Mouse (Mus musculus) midbrain, embryonic 16.5 days (tissue): ENCODE results near the gene Hoxc8. TPM values are rescaled to one million over a fixed set of nuclear protein-coding genes. Genes with fewer than 3 reads are reported as not detected.

Source experiments
- ATAC-seq: fragments of 200-750 bp; cut with Nextera tagmentation; 2 replicates; pipeline ENCODE4 v1.8.0; 2017; ENCODE audit warnings: moderate TSS enrichment
- H3K27ac ChIP-seq: fragments of 300-500 bp; sonication (generic); 2 replicates; pipeline ENCODE4 v1.5.1; 2014; ENCODE audit warnings: mild to moderate bottlenecking, low read length, mixed read lengths
- H3K27me3 ChIP-seq: fragments of 300-500 bp; sonication (generic); 2 replicates; pipeline ENCODE4 v1.6.1; 2014; ENCODE audit warnings: low read depth, low read length, mixed read lengths; ENCODE audit not compliant: control insufficient read depth, insufficient read depth
- H3K36me3 ChIP-seq: fragments of 300-500 bp; sonication (generic); 2 replicates; pipeline ENCODE4 v1.6.1; 2014; ENCODE audit warnings: mild to moderate bottlenecking, low read length, moderate library complexity, mixed read lengths; ENCODE audit not compliant: control insufficient read depth, insufficient read depth
- H3K4me1 ChIP-seq: fragments of 300-500 bp; sonication (generic); 2 replicates; pipeline ENCODE4 v1.6.1; 2014; ENCODE audit warnings: mild to moderate bottlenecking, low read length, mixed read lengths; ENCODE audit not compliant: control insufficient read depth, insufficient read depth
- H3K4me2 ChIP-seq: fragments of 300-500 bp; sonication (generic); 2 replicates; pipeline ENCODE4 v1.6.1; 2014; ENCODE audit warnings: mild to moderate bottlenecking, low read length, mixed read lengths
- H3K4me3 ChIP-seq: fragments of 300-500 bp; sonication (generic); 2 replicates; pipeline ENCODE4 v1.5.1; 2014; ENCODE audit warnings: low read depth, mild to moderate bottlenecking, low read length, moderate library complexity, mixed read lengths
- H3K9ac ChIP-seq: fragments of 300-500 bp; sonication (generic); 2 replicates; pipeline ENCODE4 v1.6.1; 2014; ENCODE audit warnings: low read depth, low read length, mixed read lengths
- H3K9me3 ChIP-seq: fragments of 300-500 bp; sonication (generic); replicated peaks from 2 replicates; pipeline ENCODE4 v1.6.1; 2014; ENCODE audit warnings: mild to moderate bottlenecking, low read length, mixed read lengths; ENCODE audit not compliant: control insufficient read depth, poor library complexity, severe bottlenecking
- WGBS: fragments of 180-500 bp; shearing (Covaris S2); extraction: QIAGEN DNeasy Blood & Tissue Kit; methylation state at CpG from one replicate; pipeline ENCODE4 v1.1.7; 2014; 5-methylcytosine and 5-hydroxymethylcytosine counted together
- polyA plus RNA-seq: library from polyadenylated mRNA; unstranded; fragments of >200 nt; fragmentation: Nextera tagmentation; extraction: Ambion mirVana; gene quantifications from 2 replicates; pipeline ENCODE4 v1.2.1, GENCODE M21; 2015

Hoxc8 gene
- polyA plus RNA-seq = not detected in 2 replicates

- H3K36me3 ChIP-seq = no peaks in the 10 kb centered on the region
- H3K27ac ChIP-seq = no peak within 1 kb of the TSS
- ATAC-seq = no peak
- no peaks in the 10 kb centered on the region for H3K9me3 ChIP-seq
- no peak within 1 kb of the TSS for H3K4me2 ChIP-seq
- peaks cover 88% of the 10 kb centered on the region for H3K27me3 ChIP-seq
- under 1% methylated on average over 65 of the region's 69 CpGs for WGBS
- H3K4me3 ChIP-seq = no peak within 1 kb of the TSS
- H3K9ac ChIP-seq = no peak within 1 kb of the TSS
- H3K4me1 ChIP-seq = no peaks in the 10 kb centered on the region; the same call in 1 of the 2 replicates
These were observed at the start of gene Hoxc8 for GRCm38 (mm10) chr15:102990461-102991397. Hoxc8 (plus strand) TSS chr15:102990607.

- H3K9ac ChIP-seq = no peak overlapping the region
- no peaks in the 10 kb centered on the region for H3K36me3 ChIP-seq
- H3K9me3 ChIP-seq = no peaks in the 10 kb centered on the region
- peak overlapping the region; percentile 31; the same call in 1 of the 2 replicates for H3K4me2 ChIP-seq
- H3K4me3 ChIP-seq = peak overlapping the region; percentile 10
- WGBS = under 1% methylated on average over 46 of the region's 53 CpGs
- no peaks in the 10 kb centered on the region; the same call in 1 of the 2 replicates for H3K4me1 ChIP-seq
- ATAC-seq = no peak
- H3K27ac ChIP-seq = no peak overlapping the region
- peaks cover 91% of the 10 kb centered on the region for H3K27me3 ChIP-seq
These were observed 47.5 kb upstream of the Hoxc8 start for GRCm38 (mm10) chr15:102942739-102943467.

GRCm38 (mm10) chr15:102943468-102943813, 47.0 kb upstream of the Hoxc8 start:
- no peak overlapping the region for H3K27ac ChIP-seq
- WGBS = 2% methylated on average over 5 of the region's 5 CpGs
- H3K9me3 ChIP-seq = no peaks in the 10 kb centered on the region
- no peaks in the 10 kb centered on the region for H3K36me3 ChIP-seq
- no peaks in the 10 kb centered on the region; the same call in 1 of the 2 replicates for H3K4me1 ChIP-seq
- H3K4me3 ChIP-seq = no peak overlapping the region
- H3K4me2 ChIP-seq = no peak overlapping the region
- no peak overlapping the region for H3K9ac ChIP-seq
- peaks cover 91% of the 10 kb centered on the region for H3K27me3 ChIP-seq
- no peak for ATAC-seq

- Histone ChIP-seq H3K36me3 (no peaks in the 10 kb centered on the region), H3K4me1 (no peaks in the 10 kb centered on the region; the same call in 1 of the 2 replicates), H3K4me3 (no peak overlapping the region), H3K27me3 (peaks cover 88% of the 10 kb centered on the region), H3K9me3 (no peaks in the 10 kb centered on the region), H3K9ac (no peak overlapping the region), H3K4me2 (no peak overlapping the region), H3K27ac (no peak overlapping the region)
- WGBS = 11% methylated on average over 22 of the region's 22 CpGs
- no peak for ATAC-seq
These were observed 45.0 kb upstream of the Hoxc8 start for GRCm38 (mm10) chr15:102945185-102946077.

GRCm38 (mm10) chr15:102947276-102947675, 43.1 kb upstream of the Hoxc8 start:
- no peak overlapping the region for H3K27ac ChIP-seq
- H3K4me2 ChIP-seq = no peak overlapping the region
- no peak for ATAC-seq
- no peaks in the 10 kb centered on the region; the same call in 1 of the 2 replicates for H3K4me1 ChIP-seq
- no peak overlapping the region for H3K4me3 ChIP-seq
- H3K9ac ChIP-seq = no peak overlapping the region
- H3K27me3 ChIP-seq = peaks cover 88% of the 10 kb centered on the region
- 1% methylated on average over 9 of the region's 9 CpGs for WGBS
- no peaks in the 10 kb centered on the region for H3K36me3 ChIP-seq
- no peaks in the 10 kb centered on the region for H3K9me3 ChIP-seq

- no peaks in the 10 kb centered on the region for H3K36me3 ChIP-seq
- ATAC-seq = no peak
- H3K9ac ChIP-seq = no peak overlapping the region
- no peaks in the 10 kb centered on the region for H3K4me1 ChIP-seq
- no peak overlapping the region for H3K4me2 ChIP-seq
- H3K27me3 ChIP-seq = peaks cover 92% of the 10 kb centered on the region
- no peak overlapping the region for H3K27ac ChIP-seq
- no peaks in the 10 kb centered on the region for H3K9me3 ChIP-seq
- WGBS = 4% methylated on average over 2 of the region's 2 CpGs
- no peak overlapping the region for H3K4me3 ChIP-seq
These were observed 41.6 kb upstream of the Hoxc8 start for GRCm38 (mm10) chr15:102948842-102949241.

GRCm38 (mm10) chr15:102949696-102950095, 40.7 kb upstream of the Hoxc8 start:
- Histone ChIP-seq H3K9me3 (no peaks in the 10 kb centered on the region), H3K4me1 (no peaks in the 10 kb centered on the region), H3K36me3 (no peaks in the 10 kb centered on the region), H3K27me3 (peaks cover 92% of the 10 kb centered on the region), H3K9ac (no peak overlapping the region), H3K27ac (no peak overlapping the region), H3K4me2 (no peak overlapping the region), H3K4me3 (no peak overlapping the region)
- ATAC-seq = no peak
- WGBS = 3% methylated on average over 20 of the region's 20 CpGs

GRCm38 (mm10) chr15:102950877-102951276, 39.5 kb upstream of the Hoxc8 start:
- H3K36me3 ChIP-seq = no peaks in the 10 kb centered on the region
- H3K4me1 ChIP-seq = no peaks in the 10 kb centered on the region
- H3K4me2 ChIP-seq = no peak overlapping the region
- no peak overlapping the region for H3K4me3 ChIP-seq
- 8% methylated on average over 2 of the region's 2 CpGs for WGBS
- no peaks in the 10 kb centered on the region for H3K9me3 ChIP-seq
- peaks cover 90% of the 10 kb centered on the region for H3K27me3 ChIP-seq
- no peak overlapping the region for H3K9ac ChIP-seq
- no peak overlapping the region for H3K27ac ChIP-seq
- ATAC-seq = no peak
